Mouse (Mus musculus) right cerebral cortex, adult 18-20 months (tissue): Measurements from ENCODE around the gene Gm13271.
"Not testable (repeated sequence)": the region's sequence is repeated elsewhere in the genome, so short reads cannot be mapped to it uniquely, and the experiment has no call there.

ENCODE experiments used
- DNase-seq: peaks from one replicate; pipeline ENCODE4 v3.0.0; 2022; ENCODE audit warnings: mixed read lengths

The Gm13271 gene

GRCm38 (mm10) chr4:88754818-88755340 is at the start of gene Gm13271:
TSS of gene Gm13271 (plus strand) at chr4:88754868.
- peak; percentile 73 for DNase-seq

GRCm38 (mm10) chr4:88705924-88706323 is 48.7 kb upstream of the Gm13271 start:
- no peak for DNase-seq

- DNase-seq = no peak
Observed at GRCm38 (mm10) chr4:88707128-88707826, 47.4 kb upstream of the Gm13271 start.

- no peak for DNase-seq
Observed at GRCm38 (mm10) chr4:88714281-88714680, 40.4 kb upstream of the Gm13271 start.

- no peak for DNase-seq
Observed at GRCm38 (mm10) chr4:88715059-88715458, 39.6 kb upstream of the Gm13271 start.

GRCm38 (mm10) chr4:88718715-88719114 is 36.0 kb upstream of the Gm13271 start:
- no peak for DNase-seq

- peak; percentile 91 for DNase-seq
Observed at GRCm38 (mm10) chr4:88721791-88722721, 32.6 kb upstream of the Gm13271 start, which contains the start of the genes Gm26566 and Klhl9. TSS of gene Gm26566 (plus strand) at chr4:88721805. TSS of gene Klhl9 (minus strand) at chr4:88722465.

- DNase-seq = no peak
Observed at GRCm38 (mm10) chr4:88723497-88724090, 31.1 kb upstream of the Gm13271 start.

- DNase-seq = no peak
Observed at GRCm38 (mm10) chr4:88726727-88727126, 27.9 kb upstream of the Gm13271 start.

- no peak for DNase-seq
Observed at GRCm38 (mm10) chr4:88727324-88727723, 27.3 kb upstream of the Gm13271 start.

- DNase-seq = peak; percentile 28
Observed at GRCm38 (mm10) chr4:88738480-88738879, 16.2 kb upstream of the Gm13271 start.

- no peak for DNase-seq
Observed at GRCm38 (mm10) chr4:88739036-88739435, 15.6 kb upstream of the Gm13271 start.

GRCm38 (mm10) chr4:88741426-88741825 is 13.2 kb upstream of the Gm13271 start:
- no peak for DNase-seq

- no peak for DNase-seq
Observed at GRCm38 (mm10) chr4:88742771-88743371, 11.8 kb upstream of the Gm13271 start.

- DNase-seq = no peak
Observed at GRCm38 (mm10) chr4:88744207-88744606, 10.5 kb upstream of the Gm13271 start.

GRCm38 (mm10) chr4:88749926-88750325 is 4.7 kb upstream of the Gm13271 start:
- DNase-seq = no peak

- not testable (repeated sequence) for DNase-seq
Observed at GRCm38 (mm10) chr4:88756581-88757513, 2.2 kb downstream of the Gm13271 start.

GRCm38 (mm10) chr4:88757628-88758031 is 3.0 kb downstream of the Gm13271 start:
- peak; percentile 88 for DNase-seq

- DNase-seq = not testable (repeated sequence)
Observed at GRCm38 (mm10) chr4:88758751-88759150, 4.1 kb downstream of the Gm13271 start.

GRCm38 (mm10) chr4:88759610-88760268 is 5.1 kb downstream of the Gm13271 start, which contains the start of gene Gm13283:
TSS of gene Gm13283 (plus strand) at chr4:88760119.
- DNase-seq = peak; percentile 10

GRCm38 (mm10) chr4:88760431-88760830 is 5.8 kb downstream of the Gm13271 start:
- peak; percentile 46 for DNase-seq
